Mouse (Mus musculus) kidney, embryonic 15.5 days (tissue): ENCODE data around the gene Alox5ap. TPM values are rescaled to one million over a fixed set of nuclear protein-coding genes. Genes with fewer than 3 reads are reported as not detected.
A peak's percentile ranks its signal among the peaks of the same experiment; 100 is the strongest.

Experiments
- ATAC-seq: fragments of 200-750 bp; cut with Nextera tagmentation; replicated peaks from 2 replicates; pipeline ENCODE4 v1.8.0; 2017; ENCODE audit warnings: moderate TSS enrichment; ENCODE audit not compliant: low FRiP score
- H3K27ac ChIP-seq: fragments of 300-500 bp; sonication (generic); 2 replicates; pipeline ENCODE4 v1.5.1; 2015; ENCODE audit warnings: mild to moderate bottlenecking, inconsistent platforms
- H3K27me3 ChIP-seq: fragments of 300-500 bp; sonication (generic); 2 replicates; pipeline ENCODE4 v1.6.1; 2015; ENCODE audit warnings: inconsistent platforms
- H3K36me3 ChIP-seq: fragments of 300-500 bp; sonication (generic); 2 replicates; pipeline ENCODE4 v1.6.1; 2015; ENCODE audit warnings: inconsistent platforms
- H3K4me1 ChIP-seq: fragments of 300-500 bp; sonication (generic); 2 replicates; pipeline ENCODE4 v1.6.1; 2015; ENCODE audit warnings: inconsistent platforms
- H3K4me2 ChIP-seq: fragments of 300-500 bp; sonication (generic); 2 replicates; pipeline ENCODE4 v1.6.1; 2015; ENCODE audit warnings: moderate library complexity, mild to moderate bottlenecking, inconsistent platforms
- H3K4me3 ChIP-seq: fragments of 300-500 bp; sonication (generic); replicated peaks from 2 replicates; pipeline ENCODE4 v1.5.1; 2015; ENCODE audit warnings: mild to moderate bottlenecking, inconsistent platforms
- H3K9ac ChIP-seq: fragments of 300-500 bp; sonication (generic); 2 replicates; pipeline ENCODE4 v1.6.1; 2015; ENCODE audit warnings: mild to moderate bottlenecking, inconsistent platforms
- H3K9me3 ChIP-seq: fragments of 300-500 bp; sonication (generic); replicated peaks from 2 replicates; pipeline ENCODE4 v1.6.1; 2016; ENCODE audit warnings: inconsistent platforms
- WGBS: fragments of 180-500 bp; shearing (Covaris S2); methylation state at CpG from one replicate; pipeline ENCODE4 v1.1.7; 2015; ENCODE audit warnings: mixed read lengths; 5-methylcytosine and 5-hydroxymethylcytosine counted together
- polyA plus RNA-seq: library from polyadenylated mRNA; unstranded; fragments of >200 nt; fragmentation: Nextera tagmentation; extraction: Ambion mirVana; gene quantifications from 2 replicates; pipeline ENCODE4 v1.2.1, GENCODE M21; 2015

Gene Alox5ap
- polyA plus RNA-seq, 1 experiment from 2014 or later, result 13.3 TPM

GRCm38 (mm10) chr5:149320534-149321482, 56.2 kb downstream of the Alox5ap start:
- H3K4me3 ChIP-seq, result peak overlapping the region; percentile 17
- peak; percentile 78 for ATAC-seq
- H3K36me3 ChIP-seq, result no peaks in the 10 kb centered on the region
- H3K27ac ChIP-seq, result peak overlapping the region; percentile 90
- under 1% methylated on average over 15 of the region's 15 CpGs for WGBS
- H3K4me2 ChIP-seq, result peak overlapping the region; percentile 50
- H3K27me3 ChIP-seq, result no peaks in the 10 kb centered on the region
- H3K9ac ChIP-seq, result peak overlapping the region; percentile 15; the same call in 1 of the 2 replicates
- no peaks in the 10 kb centered on the region for H3K9me3 ChIP-seq
- H3K4me1 ChIP-seq, result peaks cover 42% of the 10 kb centered on the region

GRCm38 (mm10) chr5:149321909-149322841, 57.6 kb downstream of the Alox5ap start:
- no peaks in the 10 kb centered on the region for H3K36me3 ChIP-seq
- WGBS, result 44% methylated on average over 15 of the region's 15 CpGs
- no peaks in the 10 kb centered on the region for H3K9me3 ChIP-seq
- H3K9ac ChIP-seq, result no peak overlapping the region
- peak; percentile 27; the same call in 1 of the 2 replicates for ATAC-seq
- no peaks in the 10 kb centered on the region for H3K27me3 ChIP-seq
- H3K27ac ChIP-seq, result peak overlapping the region; percentile 87
- no peak overlapping the region for H3K4me3 ChIP-seq
- H3K4me1 ChIP-seq, result peaks cover 42% of the 10 kb centered on the region
- H3K4me2 ChIP-seq, result peak overlapping the region; percentile 16; the same call in 1 of the 2 replicates

GRCm38 (mm10) chr5:149322938-149323553, 58.5 kb downstream of the Alox5ap start:
- H3K36me3 ChIP-seq, result no peaks in the 10 kb centered on the region
- H3K9ac ChIP-seq, result no peak overlapping the region
- 80% methylated on average over 9 of the region's 9 CpGs for WGBS
- no peaks in the 10 kb centered on the region for H3K27me3 ChIP-seq
- H3K4me1 ChIP-seq, result peaks cover 42% of the 10 kb centered on the region
- peak; percentile 33 for ATAC-seq
- no peaks in the 10 kb centered on the region for H3K9me3 ChIP-seq
- 0 out of 2 replicates have a peak overlapping the region, but pooled peaks have one; percentile 16 for H3K4me2 ChIP-seq
- H3K27ac ChIP-seq, result peak overlapping the region; percentile 87
- H3K4me3 ChIP-seq, result no peak overlapping the region

- Histone ChIP-seq H3K4me1 (peaks cover 49% of the 10 kb centered on the region), H3K9me3 (no peaks in the 10 kb centered on the region), H3K4me2 (no peak overlapping the region), H3K9ac (no peak overlapping the region), H3K4me3 (no peak overlapping the region), H3K36me3 (no peaks in the 10 kb centered on the region), H3K27ac (no peak overlapping the region), H3K27me3 (no peaks in the 10 kb centered on the region)
- 75% methylated on average over 13 of the region's 13 CpGs for WGBS
- ATAC-seq, result no peak
Measured at GRCm38 (mm10) chr5:149324739-149325138, 60.2 kb downstream of the Alox5ap start.

GRCm38 (mm10) chr5:149329098-149329887, 64.7 kb downstream of the Alox5ap start:
- Histone ChIP-seq H3K4me1 (peaks cover 40% of the 10 kb centered on the region), H3K27me3 (no peaks in the 10 kb centered on the region), H3K4me2 (no peak overlapping the region), H3K27ac (peak overlapping the region; percentile 70), H3K9me3 (no peaks in the 10 kb centered on the region), H3K4me3 (no peak overlapping the region), H3K9ac (no peak overlapping the region), H3K36me3 (no peaks in the 10 kb centered on the region)
- ATAC-seq, result no peak; the same call in 1 of the 2 replicates
- 40% methylated on average over 12 of the region's 12 CpGs for WGBS

- WGBS, result 25% methylated on average over 1 of the region's 1 CpGs
- H3K4me1 ChIP-seq, result peaks cover 40% of the 10 kb centered on the region
- no peak for ATAC-seq
- H3K27me3 ChIP-seq, result no peaks in the 10 kb centered on the region
- no peak overlapping the region for H3K4me3 ChIP-seq
- H3K9ac ChIP-seq, result no peak overlapping the region
- no peaks in the 10 kb centered on the region for H3K36me3 ChIP-seq
- H3K27ac ChIP-seq, result peak overlapping the region; percentile 94
- H3K9me3 ChIP-seq, result no peaks in the 10 kb centered on the region
- no peak overlapping the region for H3K4me2 ChIP-seq
Measured at GRCm38 (mm10) chr5:149330601-149331000, 66.0 kb downstream of the Alox5ap start.

GRCm38 (mm10) chr5:149331407-149332143, 67.0 kb downstream of the Alox5ap start:
- Histone ChIP-seq H3K4me2 (peak overlapping the region; percentile 22), H3K9me3 (no peaks in the 10 kb centered on the region), H3K4me1 (peaks cover 43% of the 10 kb centered on the region), H3K27ac (peak overlapping the region; percentile 94), H3K27me3 (no peaks in the 10 kb centered on the region), H3K4me3 (no peak overlapping the region), H3K36me3 (no peaks in the 10 kb centered on the region), H3K9ac (no peak overlapping the region)
- ATAC-seq, result peak; percentile 55
- 23% methylated on average over 10 of the region's 10 CpGs for WGBS

- Histone ChIP-seq H3K36me3 (no peaks in the 10 kb centered on the region), H3K4me3 (no peak overlapping the region), H3K9me3 (no peaks in the 10 kb centered on the region), H3K9ac (no peak overlapping the region), H3K4me2 (no peak overlapping the region), H3K27ac (peak overlapping the region; percentile 94), H3K27me3 (no peaks in the 10 kb centered on the region), H3K4me1 (peaks cover 43% of the 10 kb centered on the region)
- 90% methylated on average over 4 of the region's 4 CpGs for WGBS
- no peak for ATAC-seq
Measured at GRCm38 (mm10) chr5:149332787-149333186, 68.2 kb downstream of the Alox5ap start.

GRCm38 (mm10) chr5:149333941-149334698, 69.6 kb downstream of the Alox5ap start:
- peaks cover 37% of the 10 kb centered on the region for H3K4me1 ChIP-seq
- WGBS, result 82% methylated on average over 8 of the region's 8 CpGs
- H3K4me2 ChIP-seq, result no peak overlapping the region
- ATAC-seq, result no peak
- no peak overlapping the region for H3K4me3 ChIP-seq
- H3K9ac ChIP-seq, result no peak overlapping the region
- H3K27ac ChIP-seq, result no peak overlapping the region
- H3K27me3 ChIP-seq, result no peaks in the 10 kb centered on the region
- H3K9me3 ChIP-seq, result no peaks in the 10 kb centered on the region
- H3K36me3 ChIP-seq, result no peaks in the 10 kb centered on the region

GRCm38 (mm10) chr5:149335009-149335408, 70.4 kb downstream of the Alox5ap start:
- Histone ChIP-seq H3K4me1 (peaks cover 28% of the 10 kb centered on the region), H3K9me3 (no peaks in the 10 kb centered on the region), H3K27ac (no peak overlapping the region), H3K27me3 (no peaks in the 10 kb centered on the region), H3K4me2 (no peak overlapping the region), H3K36me3 (no peaks in the 10 kb centered on the region), H3K4me3 (no peak overlapping the region), H3K9ac (no peak overlapping the region)
- no peak for ATAC-seq
- 86% methylated on average over 12 of the region's 12 CpGs for WGBS
